Comparison of ENCODE assay signal across 8 mouse cellular contexts in genomic region chr11:49711981-49712554, GRCm38 (mm10). TPM values are rescaled to one million over a fixed set of nuclear protein-coding genes. Genes with fewer than 3 reads are reported as not detected.
A peak's percentile ranks its signal among the peaks of the same experiment; 100 is the strongest.
DNase-seq lines count a peak whose midpoint lies in the region; ATAC-seq lines count a peak whose summit lies in the region.

No protein-coding gene starts in this region.

- H3K4me2 ChIP-seq in hindbrain, embryonic 15.5 days = peak overlapping the region; percentile 61
- peak overlapping the region; percentile 76 for H3K4me2 ChIP-seq in liver, embryonic 16.5 days (ENCODE audit: low read depth, low read length)
- peak overlapping the region; percentile 75 for H3K4me2 ChIP-seq in neural tube, embryonic 12.5 days (replicated peaks)

- no peaks in the 10 kb centered on the region for H3K27me3 ChIP-seq in hindbrain, embryonic 15.5 days
- H3K27me3 ChIP-seq in liver, embryonic 16.5 days (ENCODE audit: control insufficient read depth, insufficient read depth, low read depth, low read length) = no peaks in the 10 kb centered on the region
- no peaks in the 10 kb centered on the region for H3K27me3 ChIP-seq in neural tube, embryonic 12.5 days (replicated peaks)

- peak overlapping the region; percentile 98 for H3K4me3 ChIP-seq in hindbrain, embryonic 15.5 days
- H3K4me3 ChIP-seq in liver, embryonic 16.5 days (ENCODE audit: low read depth, low read length) = peak overlapping the region; percentile 97
- H3K4me3 ChIP-seq in neural tube, embryonic 12.5 days = peak overlapping the region; percentile 95

- peak overlapping the region; percentile 98 for H3K27ac ChIP-seq in hindbrain, embryonic 15.5 days (replicated peaks)
- H3K27ac ChIP-seq in liver, embryonic 16.5 days (ENCODE audit: low read length) = peak overlapping the region; percentile 95
- H3K27ac ChIP-seq in neural tube, embryonic 12.5 days = peak overlapping the region; percentile 91

- DNase-seq in kidney, adult 11 months = peak; percentile 21
- no peak for DNase-seq in kidney, adult 18-20 months
- peak; percentile 76 for DNase-seq in ZHBTc4 (ENCODE audit: low read depth, low spot score)
- DNase-seq in urinary bladder, postnatal 14 days (ENCODE audit: low spot score) = peak; percentile 29

- peak overlapping the region; percentile 99 for H3K9ac ChIP-seq in hindbrain, embryonic 15.5 days
- peak overlapping the region; percentile 98 for H3K9ac ChIP-seq in liver, embryonic 16.5 days (ENCODE audit: low read depth, low read length)
- peak overlapping the region; percentile 99 for H3K9ac ChIP-seq in neural tube, embryonic 12.5 days

- H3K9me3 ChIP-seq in hindbrain, embryonic 15.5 days = no peaks in the 10 kb centered on the region
- H3K9me3 ChIP-seq in liver, embryonic 16.5 days (replicated peaks; ENCODE audit: control insufficient read depth, low read length) = no peaks in the 10 kb centered on the region
- no peaks in the 10 kb centered on the region for H3K9me3 ChIP-seq in neural tube, embryonic 12.5 days

- H3K4me1 ChIP-seq in hindbrain, embryonic 15.5 days (replicated peaks) = peaks cover 44% of the 10 kb centered on the region
- H3K4me1 ChIP-seq in liver, embryonic 16.5 days (ENCODE audit: control insufficient read depth, low read depth, low read length) = peaks cover 41% of the 10 kb centered on the region
- H3K4me1 ChIP-seq in neural tube, embryonic 12.5 days = peaks cover 20% of the 10 kb centered on the region

- no peaks in the 10 kb centered on the region for H3K36me3 ChIP-seq in hindbrain, embryonic 15.5 days
- H3K36me3 ChIP-seq in liver, embryonic 16.5 days (ENCODE audit: control insufficient read depth, insufficient read depth) = no peaks in the 10 kb centered on the region
- peaks cover 8% of the 10 kb centered on the region for H3K36me3 ChIP-seq in neural tube, embryonic 12.5 days

- under 1% methylated on average over 62 of the region's 70 CpGs for WGBS in hindbrain, embryonic 15.5 days
- WGBS in liver, embryonic 16.5 days (ENCODE audit: insufficient replicate concordance) = under 1% methylated on average over 32 of the region's 70 CpGs
- 1% methylated on average over 43 of the region's 70 CpGs for WGBS in neural tube, embryonic 12.5 days

- peak; percentile 2; the same call in 1 of the 2 replicates for ATAC-seq in erythroid progenitor cell, adult 5-6 weeks (replicated peaks; ENCODE audit: low FRiP score, poor library complexity, severe bottlenecking)
- ATAC-seq in hindbrain, embryonic 15.5 days (ENCODE audit: low FRiP score, low read depth) = peak; percentile 75
- ATAC-seq in liver, embryonic 16.5 days (ENCODE audit: low read depth) = peak; percentile 22
- peak; percentile 60 for ATAC-seq in neural tube, embryonic 12.5 days (ENCODE audit: low FRiP score, low read depth)

RNA-seq across cellular contexts. Expression of gene Cnot6, which starts 0.5 kb away (rescaled TPM):
- 91.0 and 112 TPM in 2 replicates for total RNA-seq in erythroid progenitor cell, adult 5-6 weeks (2015; ENCODE audit: low replicate concordance)
- 115 and 137 TPM in 2 replicates for total RNA-seq in erythroid progenitor cell, adult 5-6 weeks (2017; ENCODE audit: low replicate concordance)
- polyA plus RNA-seq in hindbrain, embryonic 15.5 days (2015; fragmentation: Nextera tagmentation; extraction: Ambion mirVana) = 42.6 and 46.3 TPM in 2 replicates
- polyA plus RNA-seq in liver, embryonic 16.5 days (2015; fragmentation: Nextera tagmentation; extraction: Ambion mirVana) = 14.2 and 15.4 TPM in 2 replicates
- 81.5 and 82.9 TPM in 2 replicates for polyA plus RNA-seq in neural tube, embryonic 12.5 days (2016; fragmentation: Nextera tagmentation; extraction: Ambion mirVana)

RNA-seq across cellular contexts. Expression of gene Scgb3a1, which starts 48.7 kb away (rescaled TPM):
- not detected in 2 replicates for total RNA-seq in erythroid progenitor cell, adult 5-6 weeks (2015; ENCODE audit: low replicate concordance)
- not detected in 2 replicates for total RNA-seq in erythroid progenitor cell, adult 5-6 weeks (2017; ENCODE audit: low replicate concordance)
- 0.36 and 0.56 TPM in 2 replicates for polyA plus RNA-seq in hindbrain, embryonic 15.5 days (2015; fragmentation: Nextera tagmentation; extraction: Ambion mirVana)
- polyA plus RNA-seq in liver, embryonic 16.5 days (2015; fragmentation: Nextera tagmentation; extraction: Ambion mirVana) = not detected in 2 replicates
- not detected in 2 replicates for polyA plus RNA-seq in neural tube, embryonic 12.5 days (2016; fragmentation: Nextera tagmentation; extraction: Ambion mirVana)

Comparison
In these comparisons a context has a peak if more than half of its experiments do, and no peak if none do; other contexts are left out.
1. ATAC-seq: peak in every context shown above with its lines; median percentile 75 in hindbrain, embryonic 15.5 days; 60 in neural tube, embryonic 12.5 days; 22 in liver, embryonic 16.5 days; 2 in erythroid progenitor cell, adult 5-6 weeks.